Mouse (Mus musculus) liver, adult 2 months (tissue): ENCODE results near the gene Hivep2. TPM values are rescaled to one million over a fixed set of nuclear protein-coding genes. Genes with fewer than 3 reads are reported as not detected.
A peak's percentile ranks its signal among the peaks of the same experiment; 100 is the strongest.

Experiments used
- DNase-seq: peaks from one replicate; pipeline ENCODE4 v3.0.0-alpha.2; 2011; ENCODE audit warnings: low read depth, low spot score; ENCODE audit errors: extremely low read depth
- H3K27ac ChIP-seq: fragments of 200-500 bp; replicated peaks from 2 replicates; pipeline ENCODE4 v1.5.1; 2012; ENCODE audit warnings: low read depth, mild to moderate bottlenecking, control low read depth, inconsistent platforms, low read length; ENCODE audit not compliant: insufficient read depth
- H3K27me3 ChIP-seq: fragments of 200-500 bp; 2 replicates; pipeline ENCODE4 v1.6.1; 2012; ENCODE audit warnings: mild to moderate bottlenecking, moderate library complexity, low read length, inconsistent platforms; ENCODE audit not compliant: control insufficient read depth, insufficient read depth
- H3K36me3 ChIP-seq: fragments of 200-500 bp; 2 replicates; pipeline ENCODE4 v1.6.1; 2012; ENCODE audit warnings: low read length, inconsistent platforms; ENCODE audit not compliant: control insufficient read depth, insufficient read depth
- H3K4me1 ChIP-seq: fragments of 200-500 bp; 2 replicates; pipeline ENCODE4 v1.6.1; 2011; ENCODE audit warnings: low read length; ENCODE audit not compliant: control insufficient read depth, insufficient read depth
- H3K4me3 ChIP-seq: fragments of 200-500 bp; 2 replicates; pipeline ENCODE4 v1.5.1; 2011; ENCODE audit warnings: low read depth, mild to moderate bottlenecking, control low read depth, low read length, moderate library complexity; ENCODE audit not compliant: insufficient read depth
- H3K79me2 ChIP-seq: fragments of 200-500 bp; 2 replicates; pipeline ENCODE4 v1.6.1; 2012; ENCODE audit warnings: inconsistent platforms, mild to moderate bottlenecking, low read length, moderate library complexity; ENCODE audit not compliant: control insufficient read depth, insufficient read depth
- H3K9ac ChIP-seq: fragments of 200-500 bp; 2 replicates; pipeline ENCODE4 v1.6.1; 2012; ENCODE audit warnings: low read depth, mild to moderate bottlenecking, control low read depth, inconsistent platforms, low read length
- CTCF ChIP-seq: fragments of 200-500 bp; IDR thresholded peaks from 2 replicates; pipeline ENCODE4 v1.5.1; 2011; ENCODE audit warnings: low read depth, low read length, control low read depth
- POLR2A ChIP-seq: fragments of 200-500 bp; IDR thresholded peaks from 2 replicates; pipeline ENCODE4 v1.6.1; 2011; ENCODE audit warnings: low read length, control low read depth; ENCODE audit not compliant: insufficient read depth; ENCODE audit errors: extremely low read depth
- WGBS: fragments of 180-500 bp; shearing (Covaris S2); methylation state at CpG from one replicate; pipeline ENCODE4 v1.1.7; 2018; 5-methylcytosine and 5-hydroxymethylcytosine counted together
- polyA plus RNA-seq: library from polyadenylated mRNA; depleted of rRNA; stranded (reverse); fragments of >200 nt; gene quantifications from 2 replicates; pipeline ENCODE4 v1.2.3, GENCODE M21; 2012
- total RNA-seq: library from RNA; depleted of rRNA; stranded (reverse); fragments of >200 nt; gene quantifications from 2 replicates; pipeline ENCODE4 v1.2.3, GENCODE M21; 2014

Gene Hivep2
- total and polyA plus RNA-seq, 2 experiments, result 1.5 to 6.4 TPM

DNA sequence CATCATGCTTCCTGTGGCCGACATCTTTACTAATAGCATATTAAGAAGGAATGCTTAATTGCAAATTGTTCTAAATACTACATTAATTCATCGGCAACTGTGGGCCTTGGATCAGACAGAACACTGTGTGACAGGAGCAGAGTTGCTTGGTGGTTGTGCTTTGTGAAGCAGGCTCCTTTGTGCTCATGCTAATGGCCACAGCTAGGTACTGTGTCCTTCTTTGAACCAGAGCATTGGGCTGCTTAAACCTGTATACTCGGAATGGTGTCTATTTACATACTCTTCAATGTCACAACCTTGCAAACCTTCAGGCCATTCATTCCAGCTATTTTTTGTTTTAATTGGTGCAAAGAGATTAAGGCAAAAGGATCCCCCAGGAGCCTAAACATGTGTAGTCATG is 115.9 kb downstream of the Hivep2 start:
- TF ChIP-seq POLR2A, result no peak
- TF ChIP-seq CTCF, result no peak
- no peak for DNase-seq
- Histone ChIP-seq H3K4me1 (peaks cover 2% of the 10 kb centered on the region), H3K9ac (no peak overlapping the region), H3K27ac (no peak overlapping the region), H3K79me2 (peaks cover 3% of the 10 kb centered on the region; the same call in 1 of the 2 replicates), H3K36me3 (no peaks in the 10 kb centered on the region), H3K4me3 (no peak overlapping the region), H3K27me3 (no peaks in the 10 kb centered on the region)
- 65% methylated on average over 3 of the region's 3 CpGs for WGBS

DNA sequence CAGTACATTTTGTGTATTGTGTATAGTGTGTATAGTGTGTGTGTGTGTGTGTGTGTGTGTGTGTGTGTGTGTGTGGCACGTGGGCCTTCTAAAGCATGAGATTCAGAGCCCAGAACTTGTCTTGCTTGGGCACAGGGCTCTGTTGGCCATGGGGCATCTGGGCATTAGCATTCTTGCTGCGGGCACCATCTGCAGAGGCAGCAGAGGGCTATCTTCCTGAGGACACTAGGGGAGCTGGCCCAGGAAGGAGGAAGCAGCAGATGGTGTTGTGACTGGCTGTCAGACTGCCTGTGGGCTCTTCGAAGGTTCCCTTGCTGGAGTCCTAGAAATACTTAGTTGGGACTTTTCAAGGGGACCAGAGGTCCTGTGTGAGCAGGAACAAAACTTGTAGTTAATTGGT is 116.4 kb downstream of the Hivep2 start:
- H3K27ac ChIP-seq, result no peak overlapping the region
- no peaks in the 10 kb centered on the region for H3K36me3 ChIP-seq
- DNase-seq, result no peak
- 77% methylated on average over 3 of the region's 3 CpGs for WGBS
- no peaks in the 10 kb centered on the region for H3K27me3 ChIP-seq
- H3K4me3 ChIP-seq, result no peak overlapping the region
- no peak overlapping the region for H3K9ac ChIP-seq
- no peak for TF ChIP-seq POLR2A
- TF ChIP-seq CTCF, result no peak
- peaks cover 3% of the 10 kb centered on the region; the same call in 1 of the 2 replicates for H3K79me2 ChIP-seq
- peaks cover 2% of the 10 kb centered on the region for H3K4me1 ChIP-seq

DNA sequence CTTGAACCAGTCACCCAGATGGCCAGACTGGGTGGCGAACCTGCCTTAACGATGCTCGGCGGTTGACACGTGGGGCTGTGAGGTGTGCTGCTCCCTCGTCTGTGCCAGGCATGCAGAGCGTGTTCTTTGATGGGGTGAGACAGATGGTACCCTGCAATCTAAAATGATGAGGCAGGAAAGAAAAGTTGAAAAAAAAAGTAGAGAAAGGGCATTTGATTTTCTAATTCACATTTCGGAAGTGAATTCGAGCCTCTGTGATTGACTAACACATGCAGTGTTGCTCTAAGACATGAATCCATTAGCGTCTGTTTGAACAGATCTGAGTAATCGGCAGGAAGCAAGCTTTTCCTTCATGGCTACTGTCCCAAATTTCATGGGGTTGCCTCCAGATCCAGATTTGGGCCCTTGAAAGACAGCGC is 119.4 kb downstream of the Hivep2 start:
- no peak for TF ChIP-seq CTCF
- no peak for DNase-seq
- Histone ChIP-seq H3K4me1 (peaks cover 2% of the 10 kb centered on the region), H3K36me3 (no peaks in the 10 kb centered on the region), H3K9ac (no peak overlapping the region), H3K27ac (no peak overlapping the region), H3K79me2 (peaks cover 3% of the 10 kb centered on the region; the same call in 1 of the 2 replicates), H3K27me3 (no peaks in the 10 kb centered on the region), H3K4me3 (no peak overlapping the region)
- WGBS, result 79% methylated on average over 12 of the region's 12 CpGs

DNA sequence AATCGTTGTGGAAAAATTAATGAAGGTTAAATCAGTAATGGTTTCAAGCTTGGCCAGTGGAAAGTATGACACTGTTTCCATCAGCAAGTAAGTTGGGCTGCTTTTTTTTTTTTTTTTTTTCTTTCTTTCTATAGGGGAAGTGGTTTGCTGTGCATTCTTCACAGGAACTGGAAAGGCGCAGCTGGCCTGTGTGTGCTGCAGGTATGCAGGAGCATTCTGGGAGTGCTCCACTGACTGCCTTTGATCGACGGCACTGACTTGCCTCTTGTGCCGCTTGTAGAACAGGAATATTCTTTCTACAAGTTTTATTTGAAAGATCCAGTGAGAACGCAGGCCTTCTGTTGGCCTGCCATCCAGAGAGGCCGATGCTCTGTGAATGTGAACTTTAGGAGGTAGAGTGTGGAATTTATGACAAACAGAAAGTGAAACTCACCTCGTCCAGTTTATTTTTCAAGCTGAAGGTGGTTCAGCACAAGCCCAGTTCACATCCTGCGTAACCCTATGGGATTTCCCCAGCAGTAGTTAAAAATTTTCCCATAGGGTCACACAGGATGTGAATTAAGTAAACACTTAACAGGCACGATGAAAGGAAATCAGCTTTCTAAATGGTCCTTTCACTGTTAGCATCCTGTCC is 120.1 kb downstream of the Hivep2 start:
- WGBS, result 26% methylated on average over 10 of the region's 10 CpGs
- TF ChIP-seq CTCF, result no peak
- no peak for TF ChIP-seq POLR2A
- H3K9ac ChIP-seq, result peak overlapping the region; percentile 12; the same call in 1 of the 2 replicates
- peak; percentile 67 for DNase-seq
- peak overlapping the region; percentile 14 for H3K4me3 ChIP-seq
- peaks cover 2% of the 10 kb centered on the region for H3K4me1 ChIP-seq
- H3K27me3 ChIP-seq, result no peaks in the 10 kb centered on the region
- peak overlapping the region; percentile 63 for H3K27ac ChIP-seq
- no peaks in the 10 kb centered on the region; the same call in 1 of the 2 replicates for H3K79me2 ChIP-seq
- no peaks in the 10 kb centered on the region for H3K36me3 ChIP-seq

DNA sequence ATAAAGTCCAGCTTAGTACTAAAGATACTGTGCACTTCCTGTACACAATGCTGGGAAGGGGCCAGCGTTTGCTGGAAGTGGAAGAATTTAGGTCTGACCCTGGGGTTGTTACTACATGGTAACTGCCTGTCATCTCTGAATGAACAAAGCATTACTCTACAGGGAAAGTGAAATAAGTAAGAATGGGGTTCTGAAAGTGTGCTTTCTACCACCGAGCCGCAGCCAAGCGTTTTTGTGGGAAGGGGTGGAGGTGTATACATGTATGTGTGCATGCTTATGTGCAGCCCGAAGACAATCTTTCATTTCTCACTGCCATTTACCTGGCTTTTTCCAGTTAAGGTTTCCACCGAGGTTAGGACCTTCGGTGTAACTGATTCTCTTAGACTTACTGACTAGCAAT is 121.4 kb downstream of the Hivep2 start:
- no peak for DNase-seq
- Histone ChIP-seq H3K27me3 (no peaks in the 10 kb centered on the region), H3K4me3 (no peak overlapping the region), H3K9ac (no peak overlapping the region), H3K79me2 (no peaks in the 10 kb centered on the region; the same call in 1 of the 2 replicates), H3K4me1 (peaks cover 2% of the 10 kb centered on the region), H3K27ac (no peak overlapping the region), H3K36me3 (no peaks in the 10 kb centered on the region)
- WGBS, result 86% methylated on average over 7 of the region's 7 CpGs
- no peak for TF ChIP-seq CTCF
- no peak for TF ChIP-seq POLR2A

DNA sequence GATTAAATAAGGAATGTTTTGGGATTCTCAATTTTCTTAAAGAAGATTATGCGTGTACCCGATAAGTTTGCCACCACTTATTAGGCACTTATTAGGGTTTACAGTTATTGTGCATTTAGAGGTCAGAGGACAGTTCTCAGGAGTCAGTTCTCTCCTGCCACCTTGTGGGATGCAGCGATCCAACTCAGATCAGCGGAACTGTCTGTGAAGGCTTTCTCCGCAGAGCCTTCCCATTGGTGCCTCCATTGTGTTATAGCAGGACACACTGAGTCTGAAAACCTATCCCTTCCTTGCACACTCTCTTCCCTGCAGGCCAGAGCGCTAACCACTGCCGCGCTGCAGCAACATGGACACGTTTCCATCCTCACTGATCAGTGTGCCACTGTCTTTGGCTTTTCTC is 123.6 kb downstream of the Hivep2 start:
- WGBS, result 76% methylated on average over 9 of the region's 9 CpGs
- Histone ChIP-seq H3K27me3 (no peaks in the 10 kb centered on the region), H3K27ac (no peak overlapping the region), H3K79me2 (no peaks in the 10 kb centered on the region; the same call in 1 of the 2 replicates), H3K36me3 (no peaks in the 10 kb centered on the region), H3K4me3 (no peak overlapping the region), H3K4me1 (peaks cover 2% of the 10 kb centered on the region), H3K9ac (no peak overlapping the region)
- TF ChIP-seq CTCF (peak; percentile 50), POLR2A (no peak)
- DNase-seq, result no peak
